Mouse (Mus musculus): ENCODE data around the gene Bola3.

Gene Bola3

GRCm38 (mm10) chr6:83349274-83349958 lies 469 bp downstream of the Bola3 start:
- peak; percentile 89 for DNase-seq (ENCODE audit: low read depth)

GRCm38 (mm10) chr6:83350172-83350571 lies 1.2 kb downstream of the Bola3 start:
- no peak for DNase-seq (ENCODE audit: low read depth)

- no peak for DNase-seq (ENCODE audit: low read depth)
Observed at GRCm38 (mm10) chr6:83350851-83351405, 2.0 kb downstream of the Bola3 start.

- DNase-seq (ENCODE audit: low read depth): no peak
Observed at GRCm38 (mm10) chr6:83351490-83352160, 2.7 kb downstream of the Bola3 start.

GRCm38 (mm10) chr6:83352666-83353410 lies 3.9 kb downstream of the Bola3 start:
- no peak for DNase-seq (ENCODE audit: low read depth)

- DNase-seq (ENCODE audit: low read depth): no peak
Observed at GRCm38 (mm10) chr6:83354856-83355781, 6.2 kb downstream of the Bola3 start.

- peak; percentile 91 for DNase-seq (ENCODE audit: low read depth)
Observed at GRCm38 (mm10) chr6:83356569-83357138, 7.7 kb downstream of the Bola3 start.

- no peak for DNase-seq (ENCODE audit: low read depth)
Observed at GRCm38 (mm10) chr6:83357436-83357835, 8.5 kb downstream of the Bola3 start.

- no peak for DNase-seq (ENCODE audit: low read depth)
Observed at GRCm38 (mm10) chr6:83361523-83362248, 12.7 kb downstream of the Bola3 start.

GRCm38 (mm10) chr6:83363075-83363474 lies 14.1 kb downstream of the Bola3 start:
- DNase-seq (ENCODE audit: low read depth): no peak

GRCm38 (mm10) chr6:83370316-83370965 lies 21.5 kb downstream of the Bola3 start:
- DNase-seq (ENCODE audit: low read depth): no peak

- no peak for DNase-seq (ENCODE audit: low read depth)
Observed at GRCm38 (mm10) chr6:83371350-83371749, 22.4 kb downstream of the Bola3 start.

- DNase-seq (ENCODE audit: low read depth): no peak
Observed at GRCm38 (mm10) chr6:83373704-83374300, 24.9 kb downstream of the Bola3 start.

GRCm38 (mm10) chr6:83381510-83382491 lies 32.9 kb downstream of the Bola3 start:
- no peak for DNase-seq (ENCODE audit: low read depth)

GRCm38 (mm10) chr6:83385569-83386090 lies 36.7 kb downstream of the Bola3 start:
- no peak for DNase-seq (ENCODE audit: low read depth)

- DNase-seq (ENCODE audit: low read depth): peak; percentile 30
Observed at GRCm38 (mm10) chr6:83392166-83392780, 43.3 kb downstream of the Bola3 start.

- no peak for DNase-seq (ENCODE audit: low read depth)
Observed at GRCm38 (mm10) chr6:83394122-83394521, 45.2 kb downstream of the Bola3 start.

All from NIH3T3 (cell line).